Mouse (Mus musculus): ENCODE results near the gene Fer. TPM values are rescaled to one million over a fixed set of nuclear protein-coding genes. Genes with fewer than 3 reads are reported as not detected.

Gene Fer
- total RNA-seq, 2 experiments from 2014 or later, result 29.8 to 31.1 TPM

Other genes with a start within 250 kb of the Fer start
- not detected for gene A930002H24Rik, start 729 bp downstream of the Fer start, total RNA-seq (2021)